In the genomic region with DNA sequence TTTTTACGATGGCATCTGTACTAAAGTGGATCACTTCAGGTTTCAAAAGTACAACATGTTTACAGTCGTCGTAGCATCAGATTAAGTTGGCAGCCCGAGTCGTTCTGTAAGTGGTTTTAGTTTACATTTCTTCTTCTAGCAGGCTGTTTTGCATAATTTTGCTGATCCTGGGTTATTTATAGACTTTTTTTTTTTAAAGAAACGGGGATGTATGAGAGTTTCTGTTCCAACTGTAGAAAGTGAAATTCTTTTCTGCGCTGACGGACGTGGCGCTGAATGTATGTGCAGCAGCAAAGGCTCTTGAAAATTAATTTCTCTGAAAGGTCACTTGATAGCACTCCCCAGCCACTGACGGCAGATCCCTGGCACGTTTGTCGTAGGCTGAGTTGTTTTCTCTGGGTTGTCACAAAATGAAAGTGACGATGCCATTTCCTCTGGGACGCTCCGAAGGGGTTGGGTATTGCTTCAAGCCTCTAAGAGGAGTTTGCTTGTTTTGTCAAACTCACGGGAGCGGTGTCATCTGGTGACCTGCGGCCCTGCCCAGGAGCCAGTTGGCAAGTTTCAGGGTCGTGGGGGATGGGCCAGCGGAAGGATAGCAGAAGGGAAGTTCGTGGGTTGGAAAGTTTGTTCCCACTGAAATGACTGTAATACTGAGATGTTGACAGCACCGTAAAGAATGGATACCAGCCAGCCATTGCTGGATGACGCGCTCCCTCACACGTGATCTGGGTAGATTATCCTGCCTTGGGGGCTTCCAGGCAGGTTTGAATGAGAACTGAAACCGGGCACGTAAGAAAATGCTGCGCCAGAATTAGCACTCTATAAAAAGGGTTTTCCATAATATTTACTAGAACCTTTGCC, we compare ENCODE assay signal across 8 mouse cellular contexts.
DNase-seq lines count a peak whose midpoint lies in the region; ATAC-seq lines count a peak whose summit lies in the region.

No protein-coding gene starts in this region.

- peaks cover 29% of the 10 kb centered on the region for H3K79me2 ChIP-seq in macrophage (ENCODE audit: inconsistent target)

- H3K9ac ChIP-seq in hindbrain, embryonic 12.5 days, result peak overlapping the region; percentile 43; the same call in 1 of the 2 replicates

- H3K27me3 ChIP-seq in hindbrain, embryonic 12.5 days, result peaks cover 8% of the 10 kb centered on the region; the same call in 1 of the 2 replicates

- H3K4me3 ChIP-seq in hindbrain, embryonic 12.5 days, result peak overlapping the region; percentile 27
- peak overlapping the region; percentile 57 for H3K4me3 ChIP-seq in macrophage (ENCODE audit: inconsistent target)

- peaks cover 17% of the 10 kb centered on the region for H3K4me1 ChIP-seq in hindbrain, embryonic 12.5 days

- under 1% methylated on average over 29 of the region's 29 CpGs for WGBS in hindbrain, embryonic 12.5 days
- under 1% methylated on average over 28 of the region's 29 CpGs for WGBS in macrophage (ENCODE audit: missing documents)

- ATAC-seq in hindbrain, embryonic 12.5 days (ENCODE audit: low FRiP score), result peak; percentile 77

- DNase-seq in NIH3T3 (ENCODE audit: low read depth), result peak; percentile 66
- peak; percentile 45 for DNase-seq in cerebellum, adult 8-10 months
- peak; percentile 20 for DNase-seq in forelimb bud, embryonic 11.5 days (ENCODE audit: low read depth, low spot score)
- DNase-seq in layer of hippocampus, postnatal 36 days, result peak; percentile 36 to 37
- DNase-seq in retina, postnatal 1 day, result peak; percentile 59
- DNase-seq in yolk sac, embryonic 10.5 days (ENCODE audit: low spot score), result peak; percentile 34

- no peaks in the 10 kb centered on the region for H3K36me3 ChIP-seq in hindbrain, embryonic 12.5 days
- no peaks in the 10 kb centered on the region for H3K36me3 ChIP-seq in macrophage (ENCODE audit: inconsistent target)

- no peaks in the 10 kb centered on the region for H3K9me3 ChIP-seq in hindbrain, embryonic 12.5 days (replicated peaks)

- peak overlapping the region; percentile 57 for H3K4me2 ChIP-seq in hindbrain, embryonic 12.5 days (replicated peaks)

- H3K27ac ChIP-seq in hindbrain, embryonic 12.5 days, result no peak overlapping the region
- peak overlapping the region; percentile 72 for H3K27ac ChIP-seq in macrophage
